Mouse (Mus musculus) midbrain, embryonic 13.5 days (tissue): ENCODE measurements around the gene Gpr156. TPM values are rescaled to one million over a fixed set of nuclear protein-coding genes. Genes with fewer than 3 reads are reported as not detected.
A peak's percentile ranks its signal among the peaks of the same experiment; 100 is the strongest.
"Not testable (repeated sequence)": the region's sequence is repeated elsewhere in the genome, so short reads cannot be mapped to it uniquely, and the experiment has no call there.

Experiments used
- ATAC-seq: fragments of 200-750 bp; cut with Nextera tagmentation; 2 replicates; pipeline ENCODE4 v1.8.0; 2017; ENCODE audit warnings: mild to moderate bottlenecking, moderate TSS enrichment, moderate library complexity
- H3K27ac ChIP-seq: fragments of 300-500 bp; sonication (generic); 2 replicates; pipeline ENCODE4 v1.5.1; 2015; ENCODE audit warnings: inconsistent platforms, mild to moderate bottlenecking, moderate library complexity
- H3K27me3 ChIP-seq: fragments of 300-500 bp; sonication (generic); 2 replicates; pipeline ENCODE4 v1.6.1; 2015; ENCODE audit warnings: mild to moderate bottlenecking, inconsistent platforms
- H3K36me3 ChIP-seq: fragments of 300-500 bp; sonication (generic); 2 replicates; pipeline ENCODE4 v1.6.1; 2015; ENCODE audit warnings: mild to moderate bottlenecking, inconsistent platforms
- H3K4me1 ChIP-seq: fragments of 300-500 bp; sonication (generic); replicated peaks from 2 replicates; pipeline ENCODE4 v1.6.1; 2015; ENCODE audit warnings: inconsistent platforms
- H3K4me2 ChIP-seq: fragments of 300-500 bp; sonication (generic); replicated peaks from 2 replicates; pipeline ENCODE4 v1.6.1; 2015; ENCODE audit warnings: moderate library complexity, mild to moderate bottlenecking, inconsistent platforms
- H3K4me3 ChIP-seq: fragments of 300-500 bp; sonication (generic); replicated peaks from 2 replicates; pipeline ENCODE4 v1.5.1; 2015; ENCODE audit warnings: mild to moderate bottlenecking, inconsistent platforms
- H3K9ac ChIP-seq: fragments of 300-500 bp; sonication (generic); replicated peaks from 2 replicates; pipeline ENCODE4 v1.6.1; 2015; ENCODE audit warnings: mild to moderate bottlenecking, inconsistent platforms
- H3K9me3 ChIP-seq: fragments of 300-500 bp; sonication (generic); 2 replicates; pipeline ENCODE4 v1.6.1; 2016; ENCODE audit warnings: mild to moderate bottlenecking, inconsistent platforms
- WGBS: fragments of 180-500 bp; shearing (Covaris S2); methylation state at CpG from one replicate; pipeline ENCODE4 v1.1.7; 2015; 5-methylcytosine and 5-hydroxymethylcytosine counted together
- polyA plus RNA-seq: library from polyadenylated mRNA; unstranded; fragments of >200 nt; fragmentation: Nextera tagmentation; extraction: Ambion mirVana; gene quantifications from 2 replicates; pipeline ENCODE4 v1.2.1, GENCODE M21; 2015

The Gpr156 gene
- polyA plus RNA-seq, 1 experiment from 2014 or later, result 9.4 TPM

DNA sequence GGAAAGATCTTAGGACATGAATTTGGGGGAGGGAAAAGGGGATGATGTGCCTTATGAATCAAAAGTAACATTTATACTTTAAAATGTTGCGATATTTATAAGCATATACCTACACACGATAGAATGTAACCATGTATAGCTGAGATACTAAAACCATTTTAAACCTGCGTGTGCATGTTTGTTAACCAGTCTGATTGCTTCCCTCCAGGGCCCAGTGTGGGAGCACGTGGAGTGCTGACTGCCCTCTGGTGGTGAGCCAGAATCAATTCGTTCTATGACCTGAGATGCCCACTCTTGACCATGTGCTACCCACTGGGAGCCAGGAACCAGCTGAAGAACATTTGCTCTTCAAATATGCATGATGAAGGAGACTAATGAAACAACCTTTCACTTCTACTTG lies 30.9 kb downstream of the Gpr156 start:
- peak; percentile 77; the same call in 1 of the 2 replicates for ATAC-seq
- WGBS, result 39% methylated on average over 5 of the region's 5 CpGs
- Histone ChIP-seq H3K4me1 (peaks cover 25% of the 10 kb centered on the region; the same call in 1 of the 2 replicates), H3K9me3 (no peaks in the 10 kb centered on the region), H3K4me2 (no peak overlapping the region), H3K27ac (no peak overlapping the region), H3K36me3 (peaks cover 11% of the 10 kb centered on the region; the same call in 1 of the 2 replicates), H3K4me3 (no peak overlapping the region), H3K9ac (no peak overlapping the region), H3K27me3 (no peaks in the 10 kb centered on the region)

DNA sequence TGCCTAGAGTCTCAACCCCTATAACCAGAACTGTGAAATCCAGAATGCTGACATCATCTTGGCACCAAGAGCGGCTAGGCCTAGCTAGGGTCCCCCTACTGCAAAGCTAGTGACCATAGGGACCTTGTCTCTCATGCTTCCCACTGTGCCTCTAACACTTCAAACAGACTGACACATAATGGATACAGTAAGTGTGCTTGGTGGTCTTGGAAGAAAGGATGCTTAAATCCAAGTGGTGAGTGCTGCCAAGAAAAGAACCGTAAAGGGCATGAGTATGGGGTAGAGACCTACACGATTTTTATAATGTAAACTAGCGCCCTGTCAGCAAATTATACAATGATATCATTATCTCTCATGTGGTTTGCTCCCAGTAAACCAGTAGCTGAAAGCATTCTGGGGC lies 32.1 kb downstream of the Gpr156 start:
- Histone ChIP-seq H3K4me1 (peaks cover 22% of the 10 kb centered on the region; the same call in 1 of the 2 replicates), H3K36me3 (peaks cover 11% of the 10 kb centered on the region; the same call in 1 of the 2 replicates), H3K4me2 (no peak overlapping the region), H3K9me3 (no peaks in the 10 kb centered on the region), H3K27me3 (no peaks in the 10 kb centered on the region), H3K4me3 (no peak overlapping the region), H3K9ac (no peak overlapping the region), H3K27ac (no peak overlapping the region)
- ATAC-seq, result no peak
- 93% methylated on average over 4 of the region's 4 CpGs for WGBS

DNA sequence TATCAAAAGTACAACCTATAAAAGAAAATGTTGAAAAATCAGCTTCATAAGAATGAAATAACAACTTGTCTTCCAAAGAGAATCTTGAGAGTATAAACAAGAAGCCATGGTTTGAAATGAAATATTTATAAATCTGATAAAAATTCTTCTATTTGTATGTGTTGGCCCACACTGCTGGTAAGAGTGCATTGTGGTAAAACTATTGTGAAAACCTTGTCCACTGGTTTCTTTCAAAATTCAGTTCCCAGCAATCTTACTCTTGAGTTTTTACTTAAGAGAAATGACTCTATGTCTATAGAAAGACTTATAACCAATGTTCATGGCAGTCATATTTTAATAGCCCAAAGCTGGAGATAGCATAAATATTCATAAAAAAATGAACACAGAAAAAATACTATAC lies 34.9 kb downstream of the Gpr156 start:
- peaks cover 21% of the 10 kb centered on the region for H3K4me1 ChIP-seq
- no peak overlapping the region for H3K4me2 ChIP-seq
- no peaks in the 10 kb centered on the region for H3K27me3 ChIP-seq
- no peak overlapping the region for H3K9ac ChIP-seq
- H3K27ac ChIP-seq, result no peak overlapping the region
- no peaks in the 10 kb centered on the region for H3K9me3 ChIP-seq
- no peak overlapping the region for H3K4me3 ChIP-seq
- no peak for ATAC-seq
- peaks cover 11% of the 10 kb centered on the region; the same call in 1 of the 2 replicates for H3K36me3 ChIP-seq

DNA sequence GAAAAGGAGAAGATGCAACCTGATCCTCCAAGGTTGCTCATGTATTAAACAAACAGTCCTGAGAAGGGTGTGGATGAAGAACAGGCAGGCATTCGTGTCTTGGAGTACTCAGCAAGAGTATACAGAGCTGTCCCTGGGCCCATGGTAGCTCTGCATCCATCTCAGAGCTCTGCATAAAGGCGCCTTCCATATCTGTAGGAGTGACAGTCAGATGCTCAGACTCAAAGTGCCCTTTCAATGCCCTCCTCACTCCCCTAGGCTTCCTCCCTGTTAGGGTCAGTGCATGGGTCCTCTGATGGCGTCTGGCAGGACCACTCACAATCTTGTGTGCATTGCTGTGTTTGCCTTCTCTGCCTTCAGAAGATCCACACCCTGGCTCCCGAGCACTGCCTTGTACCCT lies 36.9 kb downstream of the Gpr156 start:
- no peak for ATAC-seq
- H3K27me3 ChIP-seq, result no peaks in the 10 kb centered on the region
- H3K36me3 ChIP-seq, result peaks cover 8% of the 10 kb centered on the region; the same call in 1 of the 2 replicates
- H3K9me3 ChIP-seq, result no peaks in the 10 kb centered on the region
- no peak overlapping the region for H3K4me2 ChIP-seq
- WGBS, result 76% methylated on average over 4 of the region's 4 CpGs
- no peak overlapping the region for H3K4me3 ChIP-seq
- H3K9ac ChIP-seq, result no peak overlapping the region
- 0 out of 2 replicates have a peak overlapping the region, but pooled peaks have one; percentile 54 for H3K27ac ChIP-seq
- peaks cover 37% of the 10 kb centered on the region for H3K4me1 ChIP-seq

DNA sequence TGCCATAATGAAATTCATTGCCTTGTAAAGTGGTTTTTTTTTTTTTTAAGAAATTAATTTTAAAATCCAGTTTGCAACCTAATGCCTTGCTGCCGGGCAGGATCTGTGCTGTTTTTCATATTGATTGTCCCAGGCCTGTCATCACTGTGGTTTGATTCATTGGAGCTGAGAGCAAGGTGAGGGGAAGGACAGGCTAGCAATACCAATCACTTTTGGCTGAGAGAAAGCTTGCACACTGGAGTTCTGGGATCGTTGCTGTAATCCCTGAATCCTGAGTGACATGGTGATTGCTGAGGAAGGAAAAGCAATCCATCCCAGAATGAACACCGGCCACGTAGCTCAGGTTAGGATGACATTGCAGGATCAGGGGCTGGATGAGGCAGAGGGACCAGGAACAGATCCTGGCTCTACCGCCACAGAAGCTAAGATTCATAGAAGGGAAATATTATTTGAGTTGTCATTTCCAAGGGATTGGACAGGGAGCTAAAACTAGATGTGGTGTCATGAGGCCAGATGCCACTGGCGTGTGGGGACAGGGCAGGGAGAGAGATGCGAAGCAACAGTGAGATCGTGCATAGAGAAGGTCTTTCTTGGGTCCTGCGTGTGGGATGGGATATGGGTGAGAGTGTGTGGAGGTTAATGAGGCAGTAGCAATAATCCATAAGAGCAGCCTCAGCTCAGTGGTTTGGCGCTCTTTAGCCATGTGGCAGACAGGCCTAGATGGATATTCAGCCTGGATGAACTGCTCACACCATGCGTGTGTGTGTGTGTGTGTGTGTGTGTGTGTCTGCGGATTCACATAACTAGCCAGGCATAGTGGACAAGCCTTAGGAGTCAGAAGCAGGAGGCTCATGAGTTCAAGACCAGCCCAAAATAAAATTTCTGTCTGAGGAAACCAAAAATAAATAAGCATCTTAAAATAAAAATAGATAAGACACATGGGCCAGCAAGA lies 38.0 kb downstream of the Gpr156 start:
- ATAC-seq, result peak; percentile 35; the same call in 1 of the 2 replicates
- H3K4me2 ChIP-seq, result no peak overlapping the region
- no peaks in the 10 kb centered on the region for H3K27me3 ChIP-seq
- H3K27ac ChIP-seq, result peak overlapping the region; percentile 54
- no peaks in the 10 kb centered on the region for H3K9me3 ChIP-seq
- 74% methylated on average over 12 of the region's 12 CpGs for WGBS
- H3K4me3 ChIP-seq, result no peak overlapping the region
- H3K36me3 ChIP-seq, result no peaks in the 10 kb centered on the region
- peaks cover 37% of the 10 kb centered on the region for H3K4me1 ChIP-seq
- H3K9ac ChIP-seq, result no peak overlapping the region; the same call in 1 of the 2 replicates

DNA sequence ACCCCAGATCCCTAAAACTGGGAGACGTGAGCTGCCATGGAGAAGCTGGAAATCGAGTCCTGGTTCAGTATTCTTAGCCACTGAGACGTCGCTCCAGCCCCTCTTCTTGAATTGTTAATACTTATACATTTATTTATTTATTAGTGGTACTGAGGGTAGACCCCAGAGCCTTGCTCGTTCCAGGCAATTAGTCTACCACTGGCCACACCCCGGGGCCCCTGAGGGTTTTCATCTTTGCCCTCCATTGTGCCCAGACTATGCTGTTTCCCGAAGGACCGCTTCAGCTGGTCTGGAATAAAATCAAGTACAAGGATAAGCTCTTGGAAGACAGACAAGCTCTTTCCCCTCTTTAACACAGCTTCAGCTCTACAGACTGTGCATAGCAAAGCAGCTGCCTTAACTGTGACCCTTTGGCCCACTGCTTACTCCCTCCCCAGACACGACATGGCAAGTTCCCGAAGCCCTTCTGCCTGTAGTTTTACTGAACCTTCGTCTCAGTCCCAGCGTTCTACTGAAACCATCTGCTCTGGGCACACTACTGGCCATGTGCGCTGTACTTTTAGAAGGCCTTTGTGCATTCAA lies 39.1 kb downstream of the Gpr156 start:
- no peak overlapping the region for H3K4me2 ChIP-seq
- WGBS, result 50% methylated on average over 13 of the region's 13 CpGs
- no peaks in the 10 kb centered on the region for H3K36me3 ChIP-seq
- H3K4me3 ChIP-seq, result no peak overlapping the region
- peaks cover 37% of the 10 kb centered on the region for H3K4me1 ChIP-seq
- H3K9ac ChIP-seq, result no peak overlapping the region
- ATAC-seq, result peak; percentile 68
- H3K27ac ChIP-seq, result peak overlapping the region; percentile 56
- H3K9me3 ChIP-seq, result no peaks in the 10 kb centered on the region
- H3K27me3 ChIP-seq, result no peaks in the 10 kb centered on the region

DNA sequence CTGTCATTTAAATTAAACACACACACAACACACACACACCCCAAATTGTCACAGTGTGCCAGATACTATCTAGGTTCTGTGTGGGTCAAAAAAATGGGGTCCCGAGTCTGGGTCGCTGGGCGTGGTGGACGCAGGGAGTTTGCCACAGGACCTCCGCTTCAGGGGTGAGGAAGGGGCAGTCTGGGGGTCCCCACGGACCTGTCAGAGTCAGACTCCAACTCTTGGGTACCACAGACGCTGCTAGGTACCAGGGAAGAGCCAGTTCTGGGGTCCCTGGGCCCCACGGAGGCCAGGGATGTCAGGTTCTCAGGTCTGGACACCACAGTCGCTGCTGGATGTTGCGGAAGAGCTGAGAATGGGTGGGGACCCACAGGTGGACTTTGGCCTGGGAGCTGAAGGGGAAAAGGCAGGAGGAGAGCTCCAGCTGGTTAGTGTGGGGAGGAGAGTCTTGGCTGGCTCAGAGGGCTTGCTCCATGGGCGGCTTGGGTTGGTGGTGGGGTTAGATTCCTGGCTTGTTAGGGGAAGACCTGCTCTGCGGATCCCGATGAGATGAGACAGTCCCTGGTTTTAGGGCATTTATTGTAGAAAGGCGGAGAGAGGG lies 39.9 kb downstream of the Gpr156 start:
- 88% methylated on average over 14 of the region's 14 CpGs for WGBS
- Histone ChIP-seq H3K27me3 (no peaks in the 10 kb centered on the region), H3K27ac (peak overlapping the region; percentile 56; the same call in 1 of the 2 replicates), H3K36me3 (no peaks in the 10 kb centered on the region), H3K4me3 (no peak overlapping the region), H3K4me1 (peaks cover 37% of the 10 kb centered on the region), H3K9ac (no peak overlapping the region), H3K4me2 (no peak overlapping the region), H3K9me3 (no peaks in the 10 kb centered on the region)
- ATAC-seq, result no peak

DNA sequence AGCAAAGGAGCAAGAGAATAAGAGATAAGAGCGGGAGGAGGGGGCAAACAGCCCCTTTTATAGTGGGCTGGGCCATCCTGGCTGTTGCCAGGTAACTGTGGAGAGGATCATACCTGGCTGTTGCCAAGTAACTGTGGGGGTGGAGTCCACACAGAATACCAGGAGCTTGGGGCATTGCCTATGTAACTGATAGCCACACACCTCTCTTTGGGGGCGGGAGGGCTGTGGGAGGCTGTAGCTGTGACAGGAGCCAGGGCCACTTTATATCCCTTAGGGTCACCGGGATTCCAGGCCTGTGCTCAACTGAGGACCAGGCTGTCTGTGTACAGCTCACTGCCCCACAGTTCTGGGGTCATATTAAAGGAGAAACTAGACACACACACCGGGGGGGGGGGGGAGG lies 40.5 kb downstream of the Gpr156 start:
- Histone ChIP-seq H3K9ac (no peak overlapping the region), H3K36me3 (no peaks in the 10 kb centered on the region), H3K4me1 (peaks cover 37% of the 10 kb centered on the region), H3K27ac (no peak overlapping the region), H3K27me3 (no peaks in the 10 kb centered on the region), H3K9me3 (no peaks in the 10 kb centered on the region), H3K4me3 (no peak overlapping the region), H3K4me2 (no peak overlapping the region)
- no peak for ATAC-seq
- 72% methylated on average over 4 of the region's 4 CpGs for WGBS

DNA sequence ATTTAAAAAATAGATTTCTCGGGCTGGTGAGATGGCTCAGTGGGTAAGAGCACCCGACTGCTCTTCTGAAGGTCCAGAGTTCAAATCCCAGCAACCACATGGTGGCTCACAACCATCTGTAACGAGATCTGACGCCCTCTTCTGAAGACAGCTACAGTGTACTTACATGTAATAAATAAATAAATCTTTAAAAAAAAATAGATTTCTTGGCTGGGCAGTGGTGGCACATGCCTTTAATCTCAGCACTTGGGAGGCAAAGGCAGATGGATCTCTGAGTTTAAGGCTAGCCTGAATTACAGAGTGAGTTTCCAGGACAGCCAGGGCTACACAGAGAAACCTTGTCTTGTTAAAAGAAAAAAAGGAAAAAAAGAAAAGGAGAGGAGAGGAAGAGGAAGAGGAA lies 46.4 kb downstream of the Gpr156 start:
- ATAC-seq, H3K4me2 ChIP-seq, H3K36me3 ChIP-seq, H3K9me3 ChIP-seq, H3K27me3 ChIP-seq, H3K4me3 ChIP-seq: not testable (repeated sequence)
- Histone ChIP-seq H3K9ac (0 out of 2 replicates have a peak overlapping the region, but pooled peaks have one; percentile 42), H3K4me1 (peaks cover 23% of the 10 kb centered on the region), H3K27ac (peak overlapping the region; percentile 80; the same call in 1 of the 2 replicates)
- WGBS, result 89% methylated on average over 4 of the region's 4 CpGs

DNA sequence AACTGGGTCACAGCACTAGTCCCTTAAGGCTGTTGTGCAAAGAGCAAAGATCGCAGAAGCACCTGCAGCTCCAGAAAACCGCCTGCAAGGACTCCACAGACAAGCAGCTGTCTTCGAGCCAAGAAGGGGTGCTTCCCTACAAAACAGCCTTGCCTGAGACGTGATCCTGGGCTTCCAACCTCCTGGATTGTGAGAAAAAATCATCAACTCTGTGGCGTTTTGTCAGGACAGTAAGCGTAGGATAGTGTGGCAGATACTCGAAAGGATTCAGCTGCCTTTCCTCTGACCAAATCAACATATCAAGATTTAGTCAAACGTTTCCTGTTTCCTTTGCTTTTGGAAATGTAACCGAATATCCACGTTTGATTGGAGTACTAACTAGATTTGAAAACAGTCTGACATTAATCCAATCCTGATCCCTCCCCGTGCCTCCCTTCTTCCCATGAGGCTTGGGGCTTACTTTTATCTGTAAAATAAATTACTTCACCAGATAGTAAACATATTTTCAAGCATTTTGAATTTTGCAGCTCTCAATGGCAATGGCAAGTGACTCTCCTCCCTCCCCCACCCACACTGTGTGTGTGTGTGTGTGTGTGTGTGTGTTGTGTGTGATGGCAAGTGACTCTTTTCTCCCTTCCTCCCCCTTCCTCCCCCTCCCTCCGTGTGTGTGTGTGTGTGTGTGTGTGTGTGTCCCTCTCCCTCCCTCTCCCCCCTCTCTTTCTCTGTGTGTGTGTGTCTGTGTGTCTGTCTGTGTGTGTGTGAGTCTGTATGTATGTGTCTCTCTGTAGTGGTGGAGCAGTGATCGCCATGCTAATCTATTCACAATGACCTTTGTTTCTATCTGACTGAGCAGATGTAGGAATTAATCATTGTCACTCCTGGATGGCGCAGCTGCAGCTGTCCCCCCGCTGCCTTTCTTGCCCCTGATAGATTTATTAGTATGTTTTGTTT lies 47.3 kb downstream of the Gpr156 start:
- Histone ChIP-seq H3K9ac (peak overlapping the region; percentile 42; the same call in 1 of the 2 replicates), H3K4me1 (peaks cover 22% of the 10 kb centered on the region), H3K4me3 (no peak overlapping the region), H3K27me3 (no peaks in the 10 kb centered on the region), H3K4me2 (peak overlapping the region; percentile 7), H3K27ac (peak overlapping the region; percentile 80), H3K36me3 (no peaks in the 10 kb centered on the region), H3K9me3 (no peaks in the 10 kb centered on the region)
- WGBS, result 24% methylated on average over 15 of the region's 15 CpGs
- ATAC-seq, result peak; percentile 84

DNA sequence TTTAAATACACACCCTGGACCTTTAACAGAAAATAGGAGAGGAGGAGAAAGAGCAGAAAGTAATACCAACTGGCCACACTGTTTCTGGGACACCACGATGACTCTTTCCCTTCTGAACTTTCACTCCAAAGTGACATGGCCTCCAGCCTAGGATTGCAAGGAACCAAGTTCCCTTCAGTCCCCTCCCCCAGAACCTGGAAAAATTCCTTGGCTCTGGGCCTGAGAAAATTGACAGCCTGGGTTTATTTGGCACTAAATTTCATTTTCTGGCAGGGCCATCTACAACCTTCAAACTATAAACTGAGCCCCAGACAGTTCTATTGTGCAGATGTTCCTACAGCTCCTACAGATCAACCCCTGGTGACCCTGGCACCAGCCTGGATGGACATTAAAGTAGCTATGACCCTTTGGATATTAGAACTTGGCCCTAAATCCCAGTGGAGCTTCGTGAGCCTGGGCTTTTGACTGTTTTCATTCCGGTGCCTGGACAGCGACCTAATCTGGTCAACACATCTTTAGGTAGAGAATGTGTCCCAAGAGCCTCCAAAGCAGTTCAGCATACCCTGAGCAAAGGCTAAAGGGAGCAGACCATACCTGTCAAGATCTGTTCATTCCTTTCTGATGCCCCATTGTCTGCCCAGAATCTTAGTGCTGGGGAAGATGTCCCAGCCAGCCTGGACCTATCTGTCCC lies 48.2 kb downstream of the Gpr156 start:
- ATAC-seq, result no peak
- 46% methylated on average over 4 of the region's 4 CpGs for WGBS

More for the DNA sequence above, 48.2 kb downstream of the Gpr156 start:
- peak overlapping the region; percentile 80 for H3K27ac ChIP-seq
- no peaks in the 10 kb centered on the region for H3K9me3 ChIP-seq
- H3K4me3 ChIP-seq, result no peak overlapping the region
- H3K36me3 ChIP-seq, result no peaks in the 10 kb centered on the region
- H3K9ac ChIP-seq, result no peak overlapping the region
- H3K4me2 ChIP-seq, result no peak overlapping the region
- H3K4me1 ChIP-seq, result peaks cover 22% of the 10 kb centered on the region
- H3K27me3 ChIP-seq, result no peaks in the 10 kb centered on the region
